Mouse (Mus musculus) megakaryocyte, embryonic 14.5 days (primary cell): ENCODE measurements around the gene Myocd. TPM values are rescaled to one million over a fixed set of nuclear protein-coding genes. Genes with fewer than 3 reads are reported as not detected.

Source experiments
- H3K27me3 ChIP-seq: replicated peaks from 2 replicates; pipeline ENCODE3; 2012; ENCODE audit warnings: inconsistent platforms
- H3K36me3 ChIP-seq: replicated peaks from 2 replicates; pipeline ENCODE3; 2012; ENCODE audit warnings: low read length, inconsistent platforms, mixed read lengths
- H3K4me1 ChIP-seq: 2 replicates; pipeline ENCODE4 v1.6.1; 2012; ENCODE audit warnings: inconsistent platforms
- H3K4me3 ChIP-seq: replicated peaks from 2 replicates; pipeline ENCODE3; 2012; ENCODE audit warnings: moderate library complexity, mild to moderate bottlenecking, inconsistent platforms
- H3K9me3 ChIP-seq: 2 replicates; pipeline ENCODE4 v1.6.1; 2012; ENCODE audit warnings: inconsistent platforms
- FLI1 ChIP-seq: IDR thresholded peaks from 2 replicates; pipeline ENCODE4 v1.6.1; 2012; ENCODE audit warnings: low read length, inconsistent platforms, mixed read lengths
- GATA1 ChIP-seq: IDR thresholded peaks from 3 replicates; pipeline ENCODE4 v1.6.1; 2012; ENCODE audit warnings: mixed read lengths, low read length, inconsistent platforms, borderline replicate concordance
- polyA plus RNA-seq: library from polyadenylated mRNA; stranded (reverse); fragments of >175 nt; gene quantifications from 2 replicates; pipeline ENCODE4 v1.2.3, GENCODE M21; 2012; ENCODE audit warnings: low replicate concordance; ENCODE audit not compliant: insufficient read depth

Gene Myocd
- polyA plus RNA-seq, 1 experiment, result not detected

DNA sequence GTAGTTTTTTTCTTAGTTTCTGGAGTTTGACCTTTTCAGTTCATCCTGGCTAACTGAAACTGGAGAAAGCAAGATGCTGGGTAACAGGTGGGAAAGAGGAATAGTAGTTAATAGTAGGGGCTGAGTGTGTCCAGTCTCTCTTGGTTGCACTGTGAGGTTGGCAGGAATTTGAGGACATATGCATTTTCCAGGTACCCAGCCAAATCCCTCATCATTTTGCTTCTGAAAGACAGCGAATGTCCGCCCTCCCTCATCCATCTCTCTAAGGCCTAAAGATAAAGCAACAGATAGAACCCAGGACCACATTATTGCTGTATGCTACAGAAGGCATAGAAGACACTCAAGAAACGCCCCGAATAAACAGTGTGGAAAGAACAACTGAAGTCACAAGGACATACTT lies 10.8 kb downstream of the Myocd start:
- H3K27me3 ChIP-seq, result no peaks in the 10 kb centered on the region
- H3K36me3 ChIP-seq, result no peaks in the 10 kb centered on the region
- TF ChIP-seq GATA1, result no peak
- no peak for TF ChIP-seq FLI1
- H3K4me3 ChIP-seq, result no peak overlapping the region
- H3K4me1 ChIP-seq, result no peaks in the 10 kb centered on the region
- no peaks in the 10 kb centered on the region for H3K9me3 ChIP-seq

DNA sequence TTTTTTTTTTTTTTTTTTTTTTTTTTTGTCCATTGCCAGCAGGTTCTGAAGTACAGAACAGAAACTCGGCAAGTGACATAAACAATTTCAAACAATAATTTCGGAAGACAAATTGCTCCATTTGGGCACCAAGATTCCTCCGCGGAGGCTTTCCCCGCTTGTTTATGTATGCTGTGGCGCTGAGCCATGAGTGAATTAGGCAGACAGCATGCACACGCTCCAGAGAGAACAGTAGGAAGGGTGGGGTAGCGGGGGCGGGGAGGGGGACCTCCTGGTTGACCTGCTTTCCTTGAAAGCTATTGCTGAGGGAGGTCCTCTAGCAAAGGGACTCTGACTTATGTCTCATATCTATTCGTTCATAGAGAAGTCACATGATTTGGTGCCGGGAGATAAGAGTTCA lies 13.6 kb downstream of the Myocd start:
- TF ChIP-seq GATA1 (no peak), FLI1 (no peak)
- H3K4me3 ChIP-seq, result no peak overlapping the region
- H3K9me3 ChIP-seq, result no peaks in the 10 kb centered on the region
- H3K4me1 ChIP-seq, result no peaks in the 10 kb centered on the region
- H3K27me3 ChIP-seq, result no peaks in the 10 kb centered on the region
- no peaks in the 10 kb centered on the region for H3K36me3 ChIP-seq

DNA sequence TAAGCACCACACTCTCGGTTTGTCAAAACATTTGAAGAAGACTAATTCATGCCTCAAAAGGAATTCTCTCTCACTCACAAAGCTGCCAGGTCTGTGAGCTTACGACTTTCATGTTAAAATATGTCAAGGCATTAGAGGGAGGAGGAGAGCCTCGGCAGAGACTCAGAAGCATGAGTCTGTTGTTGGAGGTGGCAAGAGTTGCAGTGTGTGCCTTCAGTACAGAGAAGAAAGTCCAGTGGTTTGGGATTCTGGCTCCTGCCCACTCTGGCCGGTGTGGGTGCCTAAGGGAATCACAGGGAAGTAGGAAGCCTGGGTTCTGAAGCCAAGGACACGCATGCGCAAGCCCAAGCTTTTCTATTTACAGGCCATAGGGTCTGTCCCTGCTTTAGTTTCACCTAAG lies 14.2 kb downstream of the Myocd start:
- H3K4me3 ChIP-seq, result no peak overlapping the region
- H3K36me3 ChIP-seq, result no peaks in the 10 kb centered on the region
- no peaks in the 10 kb centered on the region for H3K27me3 ChIP-seq
- TF ChIP-seq FLI1 (no peak), GATA1 (no peak)
- no peaks in the 10 kb centered on the region for H3K9me3 ChIP-seq
- H3K4me1 ChIP-seq, result no peaks in the 10 kb centered on the region

DNA sequence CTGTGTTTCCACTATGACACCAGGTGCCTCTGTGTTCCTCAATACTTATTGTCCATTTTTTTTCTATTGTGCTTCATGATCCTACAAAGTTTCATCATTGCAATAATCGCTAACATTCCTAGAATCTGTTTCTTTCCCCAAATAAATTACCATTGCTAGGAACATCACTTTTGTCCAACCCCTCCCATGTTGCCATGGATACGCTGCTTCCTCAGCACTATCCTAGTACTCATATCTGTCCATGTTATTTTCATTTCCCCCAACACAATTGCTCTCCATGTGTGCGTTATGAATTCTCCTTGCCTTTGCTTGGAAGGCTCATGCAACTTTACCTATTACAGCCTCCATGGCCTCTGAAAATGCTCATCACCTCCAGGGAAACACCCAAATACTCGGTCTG lies 19.4 kb downstream of the Myocd start:
- TF ChIP-seq GATA1, result no peak
- TF ChIP-seq FLI1, result no peak
- Histone ChIP-seq H3K4me1 (no peaks in the 10 kb centered on the region), H3K4me3 (no peak overlapping the region), H3K36me3 (no peaks in the 10 kb centered on the region), H3K27me3 (no peaks in the 10 kb centered on the region), H3K9me3 (0 out of 2 replicates have a peak, but pooled peaks cover 3% of the 10 kb centered on the region)

DNA sequence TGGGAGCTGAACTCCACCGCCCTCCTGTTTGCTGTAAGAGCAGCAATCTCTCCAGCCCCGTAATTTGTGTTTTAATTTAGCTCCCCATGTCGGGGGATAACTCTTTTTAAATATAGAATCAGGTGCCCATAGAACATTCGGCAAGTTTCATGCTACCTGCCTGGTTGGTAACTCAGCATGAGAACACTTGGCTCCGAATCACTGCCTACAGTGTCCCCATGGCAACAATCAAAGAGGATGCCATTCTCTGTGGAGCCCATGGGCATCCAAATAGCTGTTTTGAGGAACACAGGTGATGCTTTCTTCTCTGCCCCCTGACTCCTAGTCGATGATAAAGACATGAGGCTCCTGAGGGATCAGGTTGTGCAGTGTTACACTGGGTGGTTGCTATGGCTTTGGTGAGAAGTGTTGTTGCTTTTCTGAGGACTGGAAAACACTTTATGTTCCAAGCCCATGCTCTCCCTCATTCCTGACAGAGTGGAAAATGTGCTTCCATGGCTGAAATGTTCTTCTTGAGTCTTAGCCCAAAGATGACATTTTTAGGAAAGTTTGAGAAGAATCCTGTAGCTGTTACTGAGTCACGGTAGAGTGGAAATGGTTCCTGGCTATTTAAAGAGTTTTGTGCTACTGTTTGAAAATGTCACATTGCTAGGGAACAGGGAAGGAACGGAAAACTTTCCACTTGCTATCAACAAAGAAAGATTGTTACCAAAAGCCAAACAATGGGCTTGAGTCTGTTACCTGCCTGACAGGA lies 23.3 kb downstream of the Myocd start:
- TF ChIP-seq GATA1 (no peak), FLI1 (no peak)
- H3K4me1 ChIP-seq, result no peaks in the 10 kb centered on the region
- H3K27me3 ChIP-seq, result no peaks in the 10 kb centered on the region
- H3K36me3 ChIP-seq, result no peaks in the 10 kb centered on the region
- H3K4me3 ChIP-seq, result no peak overlapping the region
- H3K9me3 ChIP-seq, result peaks cover 14% of the 10 kb centered on the region

DNA sequence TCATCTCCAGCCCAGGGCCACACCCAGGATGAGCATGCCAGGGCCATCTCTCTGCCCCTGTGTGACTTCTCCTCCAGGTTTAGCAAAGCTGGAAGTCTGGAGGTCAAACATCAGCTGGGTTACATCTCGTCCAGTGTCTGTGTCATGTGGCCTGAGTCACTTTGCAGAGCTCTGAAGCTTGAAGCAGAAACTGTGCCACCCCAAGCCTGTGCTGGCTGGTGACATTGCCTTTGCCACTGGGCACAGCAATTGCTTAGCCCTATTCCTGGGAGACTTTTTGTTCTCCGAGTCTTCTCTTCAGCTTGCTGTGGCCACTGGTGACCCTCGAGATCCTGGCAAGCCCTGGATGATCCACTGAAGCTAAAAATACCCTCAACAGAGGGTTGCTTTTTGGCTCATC lies 26.2 kb downstream of the Myocd start:
- Histone ChIP-seq H3K9me3 (peaks cover 14% of the 10 kb centered on the region), H3K27me3 (no peaks in the 10 kb centered on the region), H3K4me1 (no peaks in the 10 kb centered on the region), H3K4me3 (no peak overlapping the region), H3K36me3 (no peaks in the 10 kb centered on the region)
- TF ChIP-seq GATA1, result no peak

DNA sequence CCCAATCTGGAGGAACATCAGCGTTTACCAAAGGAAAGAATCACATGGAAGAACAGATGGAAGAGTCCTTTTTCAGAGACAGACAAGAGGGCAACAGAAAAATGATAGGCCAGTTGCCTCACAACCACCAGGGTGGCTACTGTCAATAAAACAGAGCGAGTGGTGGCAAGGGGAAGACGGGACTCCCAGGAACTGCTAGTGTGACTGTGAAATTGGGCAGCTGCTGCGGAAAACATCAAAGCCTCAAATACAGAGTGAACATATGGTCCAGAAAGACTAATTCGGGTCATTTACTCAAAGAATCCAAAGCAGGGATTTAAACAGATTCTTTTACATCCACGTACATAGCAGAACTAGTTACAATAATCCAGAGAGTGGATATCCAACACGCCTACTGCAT lies 29.3 kb downstream of the Myocd start:
- TF ChIP-seq GATA1, result no peak
- TF ChIP-seq FLI1, result no peak
- Histone ChIP-seq H3K9me3 (peaks cover 12% of the 10 kb centered on the region), H3K4me1 (no peaks in the 10 kb centered on the region), H3K27me3 (no peaks in the 10 kb centered on the region), H3K4me3 (no peak overlapping the region), H3K36me3 (no peaks in the 10 kb centered on the region)

DNA sequence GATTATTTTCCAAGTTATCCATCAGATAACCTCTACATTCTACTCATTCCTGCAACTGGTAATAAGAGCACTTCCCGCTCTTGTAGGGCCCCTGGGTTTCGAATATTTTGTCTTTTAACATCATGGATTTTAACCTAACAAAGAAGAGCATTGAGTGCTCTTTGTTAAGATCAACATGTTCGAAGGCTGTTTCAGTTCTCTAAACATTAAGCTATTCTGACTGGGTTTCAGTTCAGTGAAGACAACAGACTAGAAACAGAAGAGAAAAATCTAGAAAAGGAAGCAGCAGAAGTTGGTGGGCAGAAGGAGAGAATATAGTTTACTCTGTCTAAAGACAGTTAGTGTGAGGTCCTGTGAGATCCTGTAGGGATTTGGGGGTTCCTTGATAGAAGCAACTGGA lies 31.9 kb downstream of the Myocd start:
- no peak for TF ChIP-seq GATA1
- TF ChIP-seq FLI1, result no peak
- no peaks in the 10 kb centered on the region for H3K36me3 ChIP-seq
- no peaks in the 10 kb centered on the region for H3K4me1 ChIP-seq
- H3K4me3 ChIP-seq, result no peak overlapping the region
- H3K27me3 ChIP-seq, result no peaks in the 10 kb centered on the region
- no peaks in the 10 kb centered on the region for H3K9me3 ChIP-seq

DNA sequence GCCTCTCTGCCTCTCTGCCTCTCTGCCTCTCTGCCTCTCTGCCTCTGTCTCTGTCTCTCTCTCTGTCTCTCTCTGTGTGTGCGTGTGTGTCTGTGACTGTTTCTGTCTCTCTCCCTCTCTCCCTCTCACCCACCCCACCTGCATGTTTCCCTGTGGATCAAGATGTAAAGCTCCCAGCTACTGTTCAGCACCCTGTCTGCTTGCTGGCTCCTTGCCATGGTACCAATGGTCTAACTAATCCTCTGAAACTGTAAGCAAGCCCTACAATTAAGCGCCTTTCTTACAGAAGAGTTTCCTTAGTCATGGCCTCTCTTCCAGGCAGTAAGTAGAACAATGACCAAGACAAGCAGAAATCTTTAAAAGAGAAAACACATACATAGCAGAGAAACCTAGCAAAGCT lies 32.9 kb downstream of the Myocd start:
- TF ChIP-seq GATA1 (no peak), FLI1 (no peak)
- H3K4me1 ChIP-seq, result no peaks in the 10 kb centered on the region

DNA sequence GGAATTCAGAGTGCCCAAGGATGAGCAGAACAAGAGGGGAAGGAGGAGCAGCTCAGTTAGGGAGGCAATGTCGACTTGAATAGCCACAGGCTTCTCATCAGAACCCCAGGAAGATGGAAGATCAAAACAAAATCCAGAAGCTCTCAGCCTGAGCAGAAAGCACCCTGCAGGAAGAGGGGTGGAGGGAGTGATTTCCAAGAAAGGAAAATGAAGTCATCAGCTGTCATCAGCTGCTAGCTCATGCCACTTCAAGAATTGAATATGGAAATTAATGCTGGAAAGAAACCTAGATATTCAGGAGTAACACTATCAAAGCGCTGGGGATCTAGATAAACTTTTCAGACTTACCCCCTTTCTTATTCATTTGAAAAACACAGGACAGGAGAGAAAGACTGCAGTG lies 34.4 kb downstream of the Myocd start:
- H3K4me1 ChIP-seq, result no peaks in the 10 kb centered on the region
- H3K9me3 ChIP-seq, result no peaks in the 10 kb centered on the region
- TF ChIP-seq FLI1 (no peak), GATA1 (no peak)
- no peak overlapping the region for H3K4me3 ChIP-seq
- H3K36me3 ChIP-seq, result no peaks in the 10 kb centered on the region
- H3K27me3 ChIP-seq, result no peaks in the 10 kb centered on the region

More for the DNA sequence above, 32.9 kb downstream of the Myocd start:
- H3K9me3 ChIP-seq, result no peaks in the 10 kb centered on the region
- no peaks in the 10 kb centered on the region for H3K36me3 ChIP-seq
- H3K27me3 ChIP-seq, result no peaks in the 10 kb centered on the region
- no peak overlapping the region for H3K4me3 ChIP-seq
